Mouse (Mus musculus) erythroblast, embryonic 14.5 days (primary cell): ENCODE data around the gene Hunk. TPM values are rescaled to one million over a fixed set of nuclear protein-coding genes. Genes with fewer than 3 reads are reported as not detected.

Source experiments
- H3K27me3 ChIP-seq: 2 replicates; pipeline ENCODE4 v1.6.1; 2012; ENCODE audit warnings: inconsistent platforms; ENCODE audit not compliant: control insufficient read depth
- H3K36me3 ChIP-seq: 2 replicates; pipeline ENCODE4 v1.6.1; 2012; ENCODE audit warnings: mild to moderate bottlenecking, inconsistent platforms; ENCODE audit not compliant: control insufficient read depth
- H3K4me1 ChIP-seq: 2 replicates; pipeline ENCODE4 v1.6.1; 2012; ENCODE audit warnings: inconsistent platforms; ENCODE audit not compliant: control insufficient read depth
- H3K4me3 ChIP-seq: replicated peaks from 2 replicates; pipeline ENCODE3; 2012; ENCODE audit warnings: moderate library complexity, mild to moderate bottlenecking, inconsistent platforms
- H3K9me3 ChIP-seq: 2 replicates; pipeline ENCODE4 v1.6.1; 2012; ENCODE audit warnings: low read length, inconsistent platforms, mixed read lengths; ENCODE audit not compliant: control insufficient read depth
- GATA1 ChIP-seq: IDR thresholded peaks from 2 replicates; pipeline ENCODE4 v1.6.1; 2012; ENCODE audit warnings: low read length, inconsistent platforms, mixed read lengths
- TAL1 ChIP-seq: IDR thresholded peaks from 3 replicates; pipeline ENCODE4 v1.6.1; 2012; ENCODE audit warnings: low read length, inconsistent platforms, mixed read lengths
- polyA plus RNA-seq: library from polyadenylated mRNA; stranded (reverse); fragments of >175 nt; gene quantifications from 2 replicates; pipeline ENCODE4 v1.2.3, GENCODE M21; 2012

Gene Hunk
- polyA plus RNA-seq, 1 experiment: not detected

- H3K9me3 ChIP-seq: peaks cover 6% of the 10 kb centered on the region; the same call in 1 of the 2 replicates
- no peaks in the 10 kb centered on the region for H3K27me3 ChIP-seq
- no peak overlapping the region for H3K4me3 ChIP-seq
- no peaks in the 10 kb centered on the region; the same call in 1 of the 2 replicates for H3K36me3 ChIP-seq
- H3K4me1 ChIP-seq: no peaks in the 10 kb centered on the region
- no peak for TF ChIP-seq TAL1
- TF ChIP-seq GATA1: no peak
Measured at GRCm38 (mm10) chr16:90475701-90476229, 90.0 kb downstream of the Hunk start.

- Histone ChIP-seq H3K4me1 (no peaks in the 10 kb centered on the region), H3K27me3 (no peaks in the 10 kb centered on the region), H3K9me3 (peaks cover 3% of the 10 kb centered on the region), H3K36me3 (no peaks in the 10 kb centered on the region; the same call in 1 of the 2 replicates), H3K4me3 (no peak overlapping the region)
- no peak for TF ChIP-seq GATA1
Measured at GRCm38 (mm10) chr16:90481612-90482011, 95.8 kb downstream of the Hunk start.

- H3K9me3 ChIP-seq: peaks cover 2% of the 10 kb centered on the region; the same call in 1 of the 2 replicates
- H3K27me3 ChIP-seq: no peaks in the 10 kb centered on the region
- TF ChIP-seq GATA1 (no peak), TAL1 (no peak)
- H3K4me1 ChIP-seq: no peaks in the 10 kb centered on the region
- no peaks in the 10 kb centered on the region; the same call in 1 of the 2 replicates for H3K36me3 ChIP-seq
- no peak overlapping the region for H3K4me3 ChIP-seq
Measured at GRCm38 (mm10) chr16:90483341-90483740, 97.5 kb downstream of the Hunk start.

- Histone ChIP-seq H3K27me3 (no peaks in the 10 kb centered on the region), H3K4me1 (no peaks in the 10 kb centered on the region), H3K4me3 (no peak overlapping the region), H3K36me3 (no peaks in the 10 kb centered on the region; the same call in 1 of the 2 replicates), H3K9me3 (peaks cover 2% of the 10 kb centered on the region; the same call in 1 of the 2 replicates)
- TF ChIP-seq TAL1 (no peak), GATA1 (no peak)
Measured at GRCm38 (mm10) chr16:90485125-90485524, 99.3 kb downstream of the Hunk start.

GRCm38 (mm10) chr16:90485599-90485998, 99.8 kb downstream of the Hunk start:
- no peaks in the 10 kb centered on the region for H3K27me3 ChIP-seq
- TF ChIP-seq TAL1 (no peak), GATA1 (no peak)
- H3K4me1 ChIP-seq: no peaks in the 10 kb centered on the region

GRCm38 (mm10) chr16:90490066-90490465, 104.3 kb downstream of the Hunk start:
- Histone ChIP-seq H3K4me1 (no peaks in the 10 kb centered on the region), H3K36me3 (no peaks in the 10 kb centered on the region; the same call in 1 of the 2 replicates), H3K27me3 (no peaks in the 10 kb centered on the region), H3K9me3 (no peaks in the 10 kb centered on the region), H3K4me3 (no peak overlapping the region)
- no peak for TF ChIP-seq GATA1
- TF ChIP-seq TAL1: no peak

More at GRCm38 (mm10) chr16:90485599-90485998, 99.8 kb downstream of the Hunk start:
- H3K4me3 ChIP-seq: no peak overlapping the region
- H3K9me3 ChIP-seq: peaks cover 2% of the 10 kb centered on the region; the same call in 1 of the 2 replicates
- H3K36me3 ChIP-seq: no peaks in the 10 kb centered on the region; the same call in 1 of the 2 replicates

- TF ChIP-seq TAL1: no peak
- no peak for TF ChIP-seq GATA1
- H3K36me3 ChIP-seq: peaks cover 3% of the 10 kb centered on the region; the same call in 1 of the 2 replicates
- H3K27me3 ChIP-seq: no peaks in the 10 kb centered on the region
- H3K9me3 ChIP-seq: no peaks in the 10 kb centered on the region
- no peaks in the 10 kb centered on the region for H3K4me1 ChIP-seq
- H3K4me3 ChIP-seq: no peak overlapping the region
Measured at GRCm38 (mm10) chr16:90491898-90492499, 106.2 kb downstream of the Hunk start.

GRCm38 (mm10) chr16:90496930-90497329, 111.1 kb downstream of the Hunk start:
- H3K9me3 ChIP-seq: no peaks in the 10 kb centered on the region
- TF ChIP-seq GATA1 (no peak), TAL1 (no peak)

GRCm38 (mm10) chr16:90497749-90498464, 112.1 kb downstream of the Hunk start:
- no peaks in the 10 kb centered on the region for H3K9me3 ChIP-seq
- H3K4me1 ChIP-seq: no peaks in the 10 kb centered on the region
- no peaks in the 10 kb centered on the region for H3K27me3 ChIP-seq
- TF ChIP-seq GATA1 (no peak), TAL1 (no peak)
- no peak overlapping the region for H3K4me3 ChIP-seq
- peaks cover 3% of the 10 kb centered on the region; the same call in 1 of the 2 replicates for H3K36me3 ChIP-seq

More at GRCm38 (mm10) chr16:90496930-90497329, 111.1 kb downstream of the Hunk start:
- H3K4me1 ChIP-seq: no peaks in the 10 kb centered on the region
- no peak overlapping the region for H3K4me3 ChIP-seq
- H3K27me3 ChIP-seq: no peaks in the 10 kb centered on the region
- peaks cover 3% of the 10 kb centered on the region; the same call in 1 of the 2 replicates for H3K36me3 ChIP-seq
